Mouse (Mus musculus) cerebellum, adult 2 months (tissue): ENCODE measurements around the gene Kcnma1. TPM values are rescaled to one million over a fixed set of nuclear protein-coding genes. Genes with fewer than 3 reads are reported as not detected.
A peak's percentile ranks its signal among the peaks of the same experiment; 100 is the strongest.

Experiments
- DNase-seq, 2 experiments: peaks; one replicate each; pipeline ENCODE4 v3.0.0; 2021
- H3K27ac ChIP-seq: fragments of 200-500 bp; 2 replicates; pipeline ENCODE4 v1.5.1; 2012; ENCODE audit warnings: low read length, control low read depth, inconsistent platforms; ENCODE audit not compliant: insufficient read depth
- H3K27me3 ChIP-seq: fragments of 200-500 bp; 2 replicates; pipeline ENCODE4 v1.6.1; 2012; ENCODE audit warnings: inconsistent platforms, mild to moderate bottlenecking, low read length, moderate library complexity; ENCODE audit not compliant: control insufficient read depth, insufficient read depth
- H3K4me1 ChIP-seq: fragments of 200-500 bp; 2 replicates; pipeline ENCODE4 v1.6.1; 2011; ENCODE audit warnings: low read length; ENCODE audit not compliant: control insufficient read depth, insufficient read depth
- H3K4me3 ChIP-seq: fragments of 200-500 bp; replicated peaks from 2 replicates; pipeline ENCODE3; 2011; ENCODE audit warnings: mild to moderate bottlenecking, low read depth, low read length, control low read depth; ENCODE audit not compliant: insufficient read depth
- CTCF ChIP-seq: fragments of 200-500 bp; IDR thresholded peaks from 2 replicates; pipeline ENCODE4 v1.5.1; 2011; ENCODE audit warnings: low read depth, mild to moderate bottlenecking, control low read depth, low read length, moderate library complexity, borderline replicate concordance; ENCODE audit not compliant: insufficient read depth
- POLR2A ChIP-seq: fragments of 200-500 bp; IDR thresholded peaks from 2 replicates; pipeline ENCODE4 v1.6.1; 2011; ENCODE audit warnings: low read length, control low read depth, borderline replicate concordance; ENCODE audit not compliant: insufficient read depth
- WGBS: fragments of 180-500 bp; shearing (Covaris S2); methylation state at CpG from one replicate; pipeline ENCODE4 v1.1.7; 2018; 5-methylcytosine and 5-hydroxymethylcytosine counted together
- polyA plus RNA-seq: library from polyadenylated mRNA; depleted of rRNA; stranded (reverse); fragments of >200 nt; gene quantifications from 2 replicates; pipeline ENCODE4 v1.2.3, GENCODE M21; 2012

The Kcnma1 gene
- polyA plus RNA-seq, 1 experiment, result 40.4 TPM

GRCm38 (mm10) chr14:23430006-23430405 is 584.3 kb downstream of the Kcnma1 start:
- Histone ChIP-seq H3K27ac (no peak overlapping the region), H3K4me3 (no peak overlapping the region), H3K4me1 (no peaks in the 10 kb centered on the region), H3K27me3 (no peaks in the 10 kb centered on the region)
- TF ChIP-seq POLR2A (no peak), CTCF (no peak)
- WGBS, result 71% methylated on average over 2 of the region's 2 CpGs
- DNase-seq, result peak in 1 of 2 experiments; percentile 5

- TF ChIP-seq POLR2A, result no peak
- peak; percentile 50; the same call in 1 of the 2 replicates for TF ChIP-seq CTCF
- DNase-seq, result no peak
Observed at GRCm38 (mm10) chr14:23429043-23429442, 585.2 kb downstream of the Kcnma1 start.

GRCm38 (mm10) chr14:23422481-23423040 is 591.7 kb downstream of the Kcnma1 start:
- TF ChIP-seq POLR2A (no peak), CTCF (no peak)
- H3K4me3 ChIP-seq, result no peak overlapping the region
- no peaks in the 10 kb centered on the region for H3K27me3 ChIP-seq
- DNase-seq, result no peak
- no peak overlapping the region for H3K27ac ChIP-seq
- 41% methylated on average over 12 of the region's 12 CpGs for WGBS
- H3K4me1 ChIP-seq, result no peaks in the 10 kb centered on the region

More at GRCm38 (mm10) chr14:23429043-23429442, 585.2 kb downstream of the Kcnma1 start:
- Histone ChIP-seq H3K4me3 (no peak overlapping the region), H3K27ac (no peak overlapping the region), H3K4me1 (no peaks in the 10 kb centered on the region), H3K27me3 (no peaks in the 10 kb centered on the region)
- 42% methylated on average over 4 of the region's 4 CpGs for WGBS

GRCm38 (mm10) chr14:23418955-23419354 is 595.3 kb downstream of the Kcnma1 start:
- no peaks in the 10 kb centered on the region for H3K27me3 ChIP-seq
- 85% methylated on average over 3 of the region's 3 CpGs for WGBS
- no peak for DNase-seq
- no peak overlapping the region for H3K4me3 ChIP-seq
- TF ChIP-seq POLR2A (no peak), CTCF (no peak)
- no peak overlapping the region for H3K27ac ChIP-seq
- no peaks in the 10 kb centered on the region for H3K4me1 ChIP-seq

- 93% methylated on average over 2 of the region's 2 CpGs for WGBS
- no peak for TF ChIP-seq CTCF
- no peak for TF ChIP-seq POLR2A
- no peak overlapping the region for H3K4me3 ChIP-seq
- H3K27me3 ChIP-seq, result no peaks in the 10 kb centered on the region
- DNase-seq, result no peak
- no peaks in the 10 kb centered on the region for H3K4me1 ChIP-seq
- H3K27ac ChIP-seq, result no peak overlapping the region
Observed at GRCm38 (mm10) chr14:23407051-23407450, 607.2 kb downstream of the Kcnma1 start.

- TF ChIP-seq CTCF (peak; percentile 61; the same call in 1 of the 2 replicates), POLR2A (no peak)
- no peak overlapping the region for H3K4me3 ChIP-seq
- H3K4me1 ChIP-seq, result no peaks in the 10 kb centered on the region
- 26% methylated on average over 6 of the region's 6 CpGs for WGBS
- peak; percentile 22 to 23 for DNase-seq
- no peak overlapping the region for H3K27ac ChIP-seq
- no peaks in the 10 kb centered on the region for H3K27me3 ChIP-seq
Observed at GRCm38 (mm10) chr14:23400777-23401469, 613.4 kb downstream of the Kcnma1 start.

- Histone ChIP-seq H3K4me1 (no peaks in the 10 kb centered on the region), H3K27me3 (no peaks in the 10 kb centered on the region), H3K27ac (no peak overlapping the region), H3K4me3 (no peak overlapping the region)
- TF ChIP-seq POLR2A, result no peak
- TF ChIP-seq CTCF, result no peak
- 60% methylated on average over 1 of the region's 1 CpGs for WGBS
- no peak for DNase-seq
Observed at GRCm38 (mm10) chr14:23397642-23398041, 616.6 kb downstream of the Kcnma1 start.

GRCm38 (mm10) chr14:23391566-23391965 is 622.7 kb downstream of the Kcnma1 start:
- no peak overlapping the region for H3K4me3 ChIP-seq
- H3K27ac ChIP-seq, result no peak overlapping the region
- H3K27me3 ChIP-seq, result no peaks in the 10 kb centered on the region
- no peaks in the 10 kb centered on the region for H3K4me1 ChIP-seq
- no peak for DNase-seq
- WGBS, result 48% methylated on average over 3 of the region's 3 CpGs
- no peak for TF ChIP-seq CTCF
